Mouse (Mus musculus) embryo, embryonic 10 days (tissue): Measurements from ENCODE around the gene Rbfox1.
A peak's percentile ranks its signal among the peaks of the same experiment; 100 is the strongest.

Experiments used
- DNase-seq: peaks from one replicate; pipeline ENCODE4 v3.0.0-alpha.2; 2015; ENCODE audit warnings: low spot score

Gene Rbfox1

DNA sequence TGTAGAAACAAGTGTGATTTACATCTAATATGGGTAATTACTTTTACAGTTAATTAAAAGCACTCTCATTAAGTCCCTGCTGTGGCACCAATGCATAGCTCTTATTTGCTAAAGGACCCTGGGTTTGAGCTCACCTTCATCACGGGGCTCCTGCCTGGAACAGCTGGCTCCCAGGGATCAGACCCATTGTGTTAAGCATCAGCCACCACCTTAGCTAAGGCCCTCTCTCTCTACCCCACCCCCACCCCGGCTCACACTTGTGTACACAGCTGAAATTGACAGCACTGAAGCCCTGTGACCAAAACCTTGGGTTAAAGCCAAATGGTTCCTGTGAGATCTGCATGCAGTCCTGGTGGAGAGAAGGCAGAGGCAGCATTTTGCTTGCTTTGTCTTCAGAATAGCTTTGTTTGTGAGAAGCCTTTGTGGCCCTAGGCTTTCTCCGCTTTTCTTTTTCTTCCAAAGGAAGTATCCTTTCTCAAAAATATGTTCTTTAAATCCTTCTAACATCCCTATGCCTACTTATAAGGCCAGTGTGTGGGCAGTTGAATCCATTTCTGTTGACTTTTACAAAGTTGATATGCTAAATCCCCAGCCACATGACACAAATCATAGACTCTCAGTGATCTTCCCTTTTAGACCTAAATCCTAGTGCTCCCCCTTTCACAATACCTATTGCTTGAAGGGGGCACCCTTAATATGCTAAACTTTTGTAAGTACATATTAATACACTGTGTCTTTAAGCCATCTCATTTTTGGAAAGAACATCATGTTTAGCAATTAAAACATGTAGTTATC, 594.7 kb downstream of the Rbfox1 start:
- DNase-seq, result no peak

- peak; percentile 71 for DNase-seq
Observed at GRCm38 (mm10) chr16:6480411-6480728, 595.2 kb downstream of the Rbfox1 start.

- no peak for DNase-seq
Observed at GRCm38 (mm10) chr16:6483628-6484027, 598.5 kb downstream of the Rbfox1 start.

DNA sequence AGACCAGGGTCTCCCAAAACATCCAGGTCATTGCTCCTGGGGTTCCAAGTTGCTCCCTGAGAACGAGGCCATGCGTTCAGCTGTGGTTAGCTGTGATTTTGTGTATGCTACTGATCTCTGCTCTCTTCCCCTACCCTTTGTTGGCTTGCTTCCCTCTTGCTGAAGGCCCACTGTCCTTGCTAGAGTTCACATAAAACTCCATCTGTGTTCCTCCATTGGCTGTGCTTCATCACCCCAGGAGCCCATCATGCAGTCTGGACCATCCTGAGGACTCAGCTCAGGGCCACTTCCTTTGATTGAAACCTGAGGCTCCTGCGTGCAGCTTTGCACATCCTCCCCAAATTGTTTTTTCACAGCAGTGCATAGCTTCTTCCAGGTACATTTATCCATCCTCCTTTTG, 600.5 kb downstream of the Rbfox1 start:
- no peak for DNase-seq

DNA sequence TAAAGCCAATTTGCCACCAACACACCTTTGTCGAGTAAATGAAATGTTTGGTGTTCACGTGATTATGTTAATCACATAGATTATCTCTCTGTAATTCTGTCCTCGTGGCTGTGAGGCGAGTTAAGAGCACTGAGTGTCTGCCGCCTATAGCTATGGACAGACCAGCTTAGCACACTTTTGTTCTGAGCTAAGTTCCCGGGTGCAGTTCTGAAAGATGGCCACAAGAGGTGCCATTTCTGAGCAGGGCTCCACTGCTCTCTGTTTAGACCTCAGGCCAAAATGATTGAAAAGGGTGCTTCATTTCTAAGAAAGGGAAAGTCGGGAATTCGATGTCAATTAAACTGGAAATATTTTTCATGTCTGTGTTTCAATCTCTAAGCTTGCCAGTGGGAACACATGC, 617.1 kb downstream of the Rbfox1 start:
- peak; percentile 58 for DNase-seq

DNA sequence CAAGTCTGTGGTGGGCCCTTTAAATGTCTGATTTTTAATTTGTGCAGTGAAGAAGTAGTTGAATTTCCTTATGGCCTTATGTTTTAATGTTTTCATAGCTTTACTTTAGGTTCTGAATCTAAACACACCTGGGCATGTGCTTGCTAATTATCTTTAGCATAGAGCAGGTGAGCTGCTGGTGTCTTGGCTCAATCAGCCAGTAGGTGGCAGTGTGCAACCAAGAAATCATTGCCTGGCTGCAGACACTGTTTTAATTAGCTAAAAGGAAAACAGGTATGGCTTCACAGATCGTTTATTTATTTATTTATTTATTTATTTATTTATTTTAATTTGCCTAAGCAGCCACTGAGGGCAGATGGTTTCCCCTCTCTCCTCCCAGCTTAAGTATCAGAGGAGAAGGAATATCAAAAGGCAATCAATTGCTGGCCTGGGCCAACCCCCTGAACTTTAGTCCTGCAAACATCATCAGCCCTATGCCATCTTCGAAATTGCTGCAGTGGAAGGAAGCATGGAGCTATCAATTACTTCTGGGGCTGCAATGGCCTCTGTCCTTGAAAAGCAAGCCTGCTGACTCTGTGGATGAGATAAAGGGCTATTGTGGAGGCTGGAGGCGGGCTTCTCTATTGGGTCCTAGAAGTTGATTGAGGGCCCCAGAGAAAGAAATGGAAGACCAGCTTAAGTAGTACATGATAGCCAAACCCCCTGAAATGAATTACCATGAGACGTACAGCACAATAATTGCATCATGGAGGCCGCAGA, 618.6 kb downstream of the Rbfox1 start:
- peak; percentile 67 for DNase-seq

DNA sequence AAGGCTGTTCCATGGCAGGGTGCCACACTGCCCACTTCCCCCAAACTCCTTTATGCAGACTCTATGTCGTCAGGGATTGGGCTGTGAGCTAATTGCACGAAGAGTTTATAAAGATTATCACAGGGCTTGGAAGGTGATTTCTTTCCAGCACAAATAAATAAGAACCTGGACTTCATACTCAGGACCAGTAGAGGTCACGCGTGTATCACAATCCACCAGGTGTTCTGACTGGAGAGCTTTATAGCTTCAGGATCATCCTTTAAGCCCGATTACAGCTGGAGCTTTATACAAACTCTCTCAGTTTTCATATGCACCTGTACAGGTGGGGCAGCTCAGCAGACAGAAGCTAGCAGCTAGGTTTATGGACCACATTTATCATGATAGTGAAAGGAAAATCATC, 623.8 kb downstream of the Rbfox1 start:
- DNase-seq, result no peak

- DNase-seq, result no peak
Observed at GRCm38 (mm10) chr16:6519474-6519873, 634.3 kb downstream of the Rbfox1 start.

DNA sequence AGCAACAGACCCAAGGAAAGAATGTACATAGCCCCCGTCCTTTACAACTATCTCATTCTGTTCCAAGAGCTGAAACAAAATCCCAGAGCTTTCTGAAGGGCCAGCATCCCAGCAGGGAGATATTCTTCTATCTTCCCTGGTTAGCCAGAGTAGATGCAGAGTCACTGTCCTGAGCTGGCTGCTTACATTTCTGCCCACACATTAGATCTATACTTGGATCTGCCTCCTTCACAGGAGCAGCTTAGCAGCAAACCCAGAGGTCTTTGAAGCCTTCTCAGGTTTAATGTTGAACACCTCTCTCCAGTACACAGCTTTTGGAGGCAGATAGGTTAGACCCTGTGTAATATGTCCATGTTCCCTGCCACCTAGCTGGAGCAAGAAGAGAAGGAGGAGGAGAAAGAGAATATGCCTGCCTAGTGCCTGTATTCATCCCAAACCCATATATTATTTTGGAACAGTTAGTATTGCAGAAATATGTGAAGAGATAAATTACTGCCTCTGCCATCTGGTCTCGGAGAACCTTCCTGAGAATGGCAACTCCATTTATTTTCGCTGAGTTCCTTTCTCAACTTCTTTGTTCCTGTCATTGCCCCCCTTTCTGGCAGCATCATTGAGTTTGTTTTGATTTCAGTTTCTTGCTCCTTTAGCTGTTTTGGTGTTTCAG, 640.5 kb downstream of the Rbfox1 start:
- no peak for DNase-seq

DNA sequence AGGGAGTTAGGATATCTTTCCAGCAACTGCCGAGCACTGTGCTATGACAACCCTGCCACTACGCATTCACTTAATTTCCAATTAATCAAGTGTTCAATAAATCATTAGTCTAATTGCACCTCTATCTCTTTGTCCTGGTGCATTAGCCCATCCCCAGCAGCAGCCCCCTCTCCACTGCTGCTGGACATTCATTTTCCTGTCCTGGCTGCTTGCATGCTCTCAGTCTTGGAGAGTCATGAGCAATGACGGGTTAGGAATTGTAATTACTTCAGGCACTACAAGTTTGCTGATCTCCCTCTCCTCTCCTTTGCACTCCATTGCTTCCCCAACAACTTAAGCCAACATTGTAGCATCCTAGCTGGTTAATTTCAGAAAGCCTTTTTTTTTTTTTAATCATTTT, 646.3 kb downstream of the Rbfox1 start:
- DNase-seq, result peak; percentile 3

DNA sequence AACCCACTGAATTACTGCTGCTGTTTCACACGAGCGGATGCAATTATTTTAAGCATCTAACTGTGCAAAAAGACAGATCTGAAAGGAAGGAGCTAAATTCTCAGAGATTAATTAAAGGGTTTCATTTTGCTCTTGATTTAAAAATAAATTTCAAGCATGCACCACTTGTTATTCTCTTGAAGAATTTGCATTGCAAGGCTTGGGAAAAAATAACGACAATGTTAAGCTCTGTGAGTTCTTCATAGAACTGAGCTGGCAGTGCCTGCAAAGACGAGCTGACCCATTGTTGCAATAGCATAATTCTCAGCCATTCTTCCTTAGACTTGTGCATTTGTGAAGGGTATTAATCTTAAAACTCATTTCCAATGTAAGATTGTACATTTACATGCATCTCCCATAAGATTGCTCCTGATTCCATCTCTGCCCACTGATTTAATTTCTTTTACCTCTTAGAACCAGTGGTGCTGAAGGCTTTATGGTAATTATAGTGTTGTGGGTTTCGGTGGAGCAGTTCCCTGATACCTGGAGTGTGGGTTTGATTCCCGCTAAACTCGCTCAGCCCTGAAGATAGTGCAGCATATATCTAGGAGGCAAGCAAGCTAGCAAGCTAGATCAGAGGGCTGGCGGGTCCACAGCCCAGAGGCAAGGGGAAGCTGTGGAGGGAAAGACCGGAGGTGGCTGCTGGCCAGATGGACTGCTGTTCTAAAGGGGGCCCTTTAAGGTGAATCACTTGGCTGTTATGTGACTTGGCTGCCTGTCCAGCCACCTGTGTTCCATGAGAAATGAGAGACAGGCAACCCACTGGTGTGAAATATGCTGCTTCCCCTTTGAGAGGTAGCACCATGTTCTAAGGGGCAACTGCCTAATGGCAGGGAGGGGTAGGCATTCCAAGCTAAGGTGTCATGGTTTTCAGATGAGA, 647.2 kb downstream of the Rbfox1 start:
- no peak for DNase-seq

GRCm38 (mm10) chr16:6555776-6556175, 670.6 kb downstream of the Rbfox1 start:
- DNase-seq, result peak; percentile 4

- no peak for DNase-seq
Observed at GRCm38 (mm10) chr16:6557726-6558125, 672.6 kb downstream of the Rbfox1 start.

DNA sequence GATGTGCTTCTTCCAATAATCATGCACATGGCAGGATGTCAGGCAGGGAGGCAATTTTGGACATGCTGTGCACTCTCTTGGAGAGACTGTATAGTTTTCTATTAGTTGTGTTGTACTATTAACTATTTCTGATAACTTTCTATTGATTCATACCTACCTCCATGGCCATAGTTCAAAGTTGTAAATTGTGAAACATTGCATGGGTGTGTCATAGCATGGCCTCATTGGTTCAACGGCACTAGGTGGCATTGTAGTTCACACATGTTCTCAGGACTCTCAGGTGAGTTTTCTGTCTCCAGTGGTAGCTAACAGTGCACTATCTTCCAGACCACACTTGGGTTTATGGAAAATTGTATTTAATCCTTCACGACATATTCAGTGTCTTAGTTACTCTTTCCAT, 699.5 kb downstream of the Rbfox1 start:
- no peak for DNase-seq

DNA sequence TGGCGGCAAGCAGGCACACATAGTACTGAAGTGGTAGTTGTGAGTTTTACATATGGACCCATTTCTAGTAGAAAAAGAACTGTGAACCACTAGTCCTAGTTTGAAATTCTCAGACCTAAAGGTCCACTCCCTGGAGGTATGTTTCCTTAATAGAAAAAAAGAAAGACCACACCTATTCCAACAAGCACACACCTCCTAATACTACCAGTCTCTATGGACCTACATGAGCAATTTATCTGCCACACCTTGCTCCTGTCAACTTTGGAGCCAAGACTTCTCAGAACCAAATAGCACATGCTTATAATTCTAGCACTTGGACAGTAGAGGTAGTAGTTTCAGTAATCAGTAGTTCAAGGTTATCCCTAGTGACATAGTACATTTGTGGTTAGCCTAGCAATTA, 700.0 kb downstream of the Rbfox1 start:
- no peak for DNase-seq

- DNase-seq, result no peak
Observed at GRCm38 (mm10) chr16:6616526-6616925, 731.4 kb downstream of the Rbfox1 start.

DNA sequence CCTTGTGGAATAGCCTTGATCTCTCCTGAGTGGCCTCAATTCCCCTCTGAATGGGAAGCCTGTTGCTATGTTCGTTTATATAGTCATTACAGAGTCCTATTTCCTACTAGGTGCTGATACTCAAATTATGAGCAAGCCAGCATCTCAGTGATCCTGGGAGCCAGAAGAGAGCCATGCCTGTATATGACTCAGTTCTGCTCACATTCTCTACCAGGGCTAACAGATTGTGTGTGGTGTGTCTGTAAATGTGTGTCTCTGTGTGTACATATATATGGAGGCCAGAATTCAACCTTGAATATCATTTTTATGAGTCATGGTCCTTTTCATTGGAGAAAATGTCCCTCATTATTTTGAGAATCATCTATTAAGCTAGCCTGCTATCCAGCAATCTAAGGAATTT, 755.2 kb downstream of the Rbfox1 start:
- DNase-seq, result no peak

- no peak for DNase-seq
Observed at GRCm38 (mm10) chr16:6646941-6647340, 761.8 kb downstream of the Rbfox1 start.

- DNase-seq, result no peak
Observed at GRCm38 (mm10) chr16:6648753-6649152, 763.6 kb downstream of the Rbfox1 start.

GRCm38 (mm10) chr16:6658594-6658993, 773.4 kb downstream of the Rbfox1 start:
- no peak for DNase-seq

DNA sequence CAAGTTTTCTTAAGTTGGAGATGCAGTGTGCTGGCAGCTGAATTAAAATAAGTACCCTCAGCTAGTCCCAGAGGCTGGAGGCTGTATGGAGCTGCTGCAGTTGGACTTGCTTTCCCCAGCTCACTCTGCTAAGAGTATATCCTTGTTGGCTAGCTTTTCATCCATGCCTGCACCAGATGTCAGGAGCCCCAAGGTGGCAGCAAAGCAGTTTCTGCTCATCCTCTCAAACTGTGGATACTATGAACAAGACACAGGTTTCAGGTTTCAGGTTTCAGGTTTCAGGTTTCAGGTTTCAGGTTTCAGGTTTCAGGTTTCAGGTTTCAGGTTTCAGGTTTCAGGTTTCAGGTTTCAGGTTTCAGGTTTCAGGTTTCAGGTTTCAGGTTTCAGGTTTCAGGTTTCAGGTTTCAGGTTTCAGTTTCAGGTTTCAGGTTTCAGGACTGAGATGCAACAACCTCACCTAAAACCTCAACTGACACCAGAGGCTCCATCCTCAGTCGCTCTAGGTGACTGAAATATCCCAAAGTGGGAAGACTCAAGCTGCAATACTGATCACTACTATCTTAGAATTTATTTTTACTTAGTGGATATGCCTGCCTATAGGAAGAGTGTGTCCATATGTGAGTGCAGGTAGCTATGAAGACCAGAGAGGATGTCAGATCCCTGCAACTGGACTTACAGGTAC, 801.1 kb downstream of the Rbfox1 start:
- peak; percentile 9 for DNase-seq
